Mouse (Mus musculus): ENCODE measurements around the gene Slc35c1. TPM values are rescaled to one million over a fixed set of nuclear protein-coding genes. Genes with fewer than 3 reads are reported as not detected.

Gene Slc35c1
- total RNA-seq, 1 experiment from 2014 or later: 14.7 TPM

GRCm38 (mm10) chr2:92444376-92444775 is 16.0 kb downstream of the Slc35c1 start:
- peak in 1 of 2 experiments; percentile 27; a peak in 1 of 4 replicates for ATAC-seq (replicated peaks in 1 of 2; ENCODE audit: insufficient read depth in 1 of 2, low FRiP score in 2 of 2, low TSS enrichment in 1 of 2, low read depth in 1 of 2, poor library complexity in 2 of 2, severe bottlenecking in 2 of 2)

GRCm38 (mm10) chr2:92443313-92443712 is 17.0 kb downstream of the Slc35c1 start:
- ATAC-seq (replicated peaks in 1 of 2; ENCODE audit: insufficient read depth in 1 of 2, low FRiP score in 2 of 2, low TSS enrichment in 1 of 2, low read depth in 1 of 2, poor library complexity in 2 of 2, severe bottlenecking in 2 of 2): no peak

- no peak for ATAC-seq (replicated peaks in 1 of 2; ENCODE audit: insufficient read depth in 1 of 2, low FRiP score in 2 of 2, low TSS enrichment in 1 of 2, low read depth in 1 of 2, poor library complexity in 2 of 2, severe bottlenecking in 2 of 2)
These were observed 17.8 kb downstream of the Slc35c1 start for GRCm38 (mm10) chr2:92442419-92443001.

GRCm38 (mm10) chr2:92440432-92440831 is 19.9 kb downstream of the Slc35c1 start:
- no peak for ATAC-seq (replicated peaks in 1 of 2; ENCODE audit: insufficient read depth in 1 of 2, low FRiP score in 2 of 2, low TSS enrichment in 1 of 2, low read depth in 1 of 2, poor library complexity in 2 of 2, severe bottlenecking in 2 of 2)

- ATAC-seq (replicated peaks in 1 of 2; ENCODE audit: insufficient read depth in 1 of 2, low FRiP score in 2 of 2, low TSS enrichment in 1 of 2, low read depth in 1 of 2, poor library complexity in 2 of 2, severe bottlenecking in 2 of 2): no peak
These were observed 21.8 kb downstream of the Slc35c1 start for GRCm38 (mm10) chr2:92438567-92438966.

- ATAC-seq (replicated peaks in 1 of 2; ENCODE audit: insufficient read depth in 1 of 2, low FRiP score in 2 of 2, low TSS enrichment in 1 of 2, low read depth in 1 of 2, poor library complexity in 2 of 2, severe bottlenecking in 2 of 2): peak; percentile 29 to 44; a peak in 3 of 4 replicates
These were observed 22.5 kb downstream of the Slc35c1 start for GRCm38 (mm10) chr2:92437875-92438274.

- no peak for ATAC-seq (replicated peaks in 1 of 2; ENCODE audit: insufficient read depth in 1 of 2, low FRiP score in 2 of 2, low TSS enrichment in 1 of 2, low read depth in 1 of 2, poor library complexity in 2 of 2, severe bottlenecking in 2 of 2)
These were observed 23.0 kb downstream of the Slc35c1 start for GRCm38 (mm10) chr2:92437366-92437765.

- no peak for ATAC-seq (replicated peaks in 1 of 2; ENCODE audit: insufficient read depth in 1 of 2, low FRiP score in 2 of 2, low TSS enrichment in 1 of 2, low read depth in 1 of 2, poor library complexity in 2 of 2, severe bottlenecking in 2 of 2)
These were observed 25.3 kb downstream of the Slc35c1 start for GRCm38 (mm10) chr2:92435023-92435422.

- ATAC-seq (replicated peaks in 1 of 2; ENCODE audit: insufficient read depth in 1 of 2, low FRiP score in 2 of 2, low TSS enrichment in 1 of 2, low read depth in 1 of 2, poor library complexity in 2 of 2, severe bottlenecking in 2 of 2): peak in 1 of 2 experiments; percentile 2; a peak in 1 of 4 replicates
These were observed 26.0 kb downstream of the Slc35c1 start for GRCm38 (mm10) chr2:92434375-92434745.

GRCm38 (mm10) chr2:92433578-92434374 is 26.6 kb downstream of the Slc35c1 start, which contains the start of gene Cry2:
Gene Cry2, minus strand, starts transcription at chr2:92434043.
- ATAC-seq (replicated peaks in 1 of 2; ENCODE audit: insufficient read depth in 1 of 2, low FRiP score in 2 of 2, low TSS enrichment in 1 of 2, low read depth in 1 of 2, poor library complexity in 2 of 2, severe bottlenecking in 2 of 2): peak; percentile 95 to 97

- no peak for ATAC-seq (replicated peaks in 1 of 2; ENCODE audit: insufficient read depth in 1 of 2, low FRiP score in 2 of 2, low TSS enrichment in 1 of 2, low read depth in 1 of 2, poor library complexity in 2 of 2, severe bottlenecking in 2 of 2)
These were observed 27.7 kb downstream of the Slc35c1 start for GRCm38 (mm10) chr2:92432299-92433295.

GRCm38 (mm10) chr2:92431611-92432179 is 28.6 kb downstream of the Slc35c1 start:
- no peak for ATAC-seq (replicated peaks in 1 of 2; ENCODE audit: insufficient read depth in 1 of 2, low FRiP score in 2 of 2, low TSS enrichment in 1 of 2, low read depth in 1 of 2, poor library complexity in 2 of 2, severe bottlenecking in 2 of 2)

GRCm38 (mm10) chr2:92430723-92431541 is 29.4 kb downstream of the Slc35c1 start:
- no peak for ATAC-seq (replicated peaks in 1 of 2; ENCODE audit: insufficient read depth in 1 of 2, low FRiP score in 2 of 2, low TSS enrichment in 1 of 2, low read depth in 1 of 2, poor library complexity in 2 of 2, severe bottlenecking in 2 of 2)

GRCm38 (mm10) chr2:92430089-92430488 is 30.2 kb downstream of the Slc35c1 start:
- no peak for ATAC-seq (replicated peaks in 1 of 2; ENCODE audit: insufficient read depth in 1 of 2, low FRiP score in 2 of 2, low TSS enrichment in 1 of 2, low read depth in 1 of 2, poor library complexity in 2 of 2, severe bottlenecking in 2 of 2)

GRCm38 (mm10) chr2:92427882-92428281 is 32.5 kb downstream of the Slc35c1 start:
- no peak for ATAC-seq (replicated peaks in 1 of 2; ENCODE audit: insufficient read depth in 1 of 2, low FRiP score in 2 of 2, low TSS enrichment in 1 of 2, low read depth in 1 of 2, poor library complexity in 2 of 2, severe bottlenecking in 2 of 2)

GRCm38 (mm10) chr2:92426426-92426825 is 33.9 kb downstream of the Slc35c1 start:
- ATAC-seq (replicated peaks in 1 of 2; ENCODE audit: insufficient read depth in 1 of 2, low FRiP score in 2 of 2, low TSS enrichment in 1 of 2, low read depth in 1 of 2, poor library complexity in 2 of 2, severe bottlenecking in 2 of 2): no peak
